Mouse (Mus musculus): ENCODE data around the gene Tspan14. TPM values are rescaled to one million over a fixed set of nuclear protein-coding genes. Genes with fewer than 3 reads are reported as not detected.

Tspan14 gene
- polyA plus RNA-seq, 1 experiment from 2014 or later, result 77.3 TPM

DNA sequence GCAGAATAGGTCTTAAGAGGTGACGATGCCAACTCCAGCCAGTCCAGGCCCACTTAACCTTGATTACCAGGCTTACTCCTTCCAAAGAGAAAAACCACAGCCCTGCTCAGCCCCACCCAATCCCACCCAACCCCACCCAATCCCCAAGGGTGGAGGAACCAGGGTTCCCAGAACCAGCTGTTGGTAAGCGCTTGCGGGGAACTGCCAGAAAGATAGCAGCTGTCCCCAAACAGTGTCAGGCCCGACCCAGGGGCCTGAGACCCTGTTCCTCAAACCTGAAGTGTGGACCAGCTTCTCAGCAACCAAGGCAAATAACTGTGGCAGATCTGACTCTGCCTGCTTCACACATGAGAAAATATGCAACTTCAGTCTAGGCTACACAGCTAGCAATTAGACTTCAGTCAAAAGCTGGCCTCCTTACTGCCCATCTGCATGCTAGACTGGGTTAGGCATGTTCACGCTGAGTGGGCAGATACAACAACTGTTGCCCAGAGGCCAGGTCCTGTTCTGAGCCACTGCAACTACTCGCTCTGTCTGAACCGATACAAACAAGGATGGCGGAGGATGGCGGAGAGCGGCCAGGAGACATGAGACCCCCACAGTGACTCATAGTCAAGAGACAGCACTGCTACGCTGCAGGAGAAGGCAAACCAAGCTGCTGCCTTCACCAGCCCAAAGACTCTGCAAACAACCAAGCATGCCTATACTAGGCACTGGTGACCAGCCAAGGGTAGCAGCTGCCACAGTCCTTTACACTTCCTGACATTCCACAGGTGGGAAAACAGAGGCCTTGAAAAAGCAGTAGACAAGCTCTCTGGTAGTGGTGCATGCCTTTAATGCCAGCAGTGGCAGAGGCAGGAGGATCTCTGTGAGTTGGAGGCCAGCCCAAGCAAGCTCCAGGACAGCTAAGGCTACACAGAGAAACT, 4.0 kb downstream of the Tspan14 start:
- peak overlapping the region; percentile 9; the same call in 1 of the 2 replicates for H3K4me2 ChIP-seq (replicated peaks; ENCODE audit: low read depth, low read length)

GRCm38 (mm10) chr14:40960237-40960636, 6.4 kb downstream of the Tspan14 start:
- DNase-seq (ENCODE audit: low spot score) (peak; percentile 43), ATAC-seq (no peak)
- H3K4me1 ChIP-seq (ENCODE audit: insufficient read depth, low read depth, low read length), result peaks cover 81% of the 10 kb centered on the region
- no peak overlapping the region; the same call in 1 of the 2 replicates for H3K4me2 ChIP-seq (replicated peaks; ENCODE audit: low read depth, low read length)
- no peaks in the 10 kb centered on the region for H3K9me3 ChIP-seq (ENCODE audit: low read length)
- peak overlapping the region; percentile 92 for H3K27ac ChIP-seq (ENCODE audit: low read length)
- no peaks in the 10 kb centered on the region for H3K27me3 ChIP-seq (replicated peaks; ENCODE audit: insufficient read depth, low read length)
- H3K36me3 ChIP-seq (ENCODE audit: insufficient read depth, low read length), result no peaks in the 10 kb centered on the region
- no peak for TF ChIP-seq CTCF (IDR thresholded peaks at IDR 0.05)
- TF ChIP-seq EP300 (IDR thresholded peaks at IDR 0.05), result no peak
- H3K4me3 ChIP-seq (ENCODE audit: low read depth, low read length), result no peak overlapping the region
- no peak overlapping the region for H3K9ac ChIP-seq (replicated peaks; ENCODE audit: low read depth)
- 7% methylated on average over 4 of the region's 4 CpGs for WGBS

More for the DNA sequence above, 4.0 kb downstream of the Tspan14 start:
- Histone ChIP-seq H3K27me3 (replicated peaks; ENCODE audit: insufficient read depth, low read length) (no peaks in the 10 kb centered on the region), H3K27ac (ENCODE audit: low read length) (0 out of 2 replicates have a peak overlapping the region, but pooled peaks have one; percentile 28), H3K36me3 (ENCODE audit: insufficient read depth, low read length) (no peaks in the 10 kb centered on the region), H3K4me3 (ENCODE audit: low read depth, low read length) (no peak overlapping the region), H3K9me3 (ENCODE audit: low read length) (no peaks in the 10 kb centered on the region), H3K4me1 (ENCODE audit: insufficient read depth, low read depth, low read length) (peaks cover 63% of the 10 kb centered on the region), H3K9ac (replicated peaks; ENCODE audit: low read depth) (no peak overlapping the region)
- ATAC-seq, result no peak
- DNase-seq (ENCODE audit: low spot score), result no peak
- 71% methylated on average over 11 of the region's 11 CpGs for WGBS
- no peak for TF ChIP-seq EP300 (IDR thresholded peaks at IDR 0.05)
- TF ChIP-seq CTCF (IDR thresholded peaks at IDR 0.05), result no peak

GRCm38 (mm10) chr14:40959586-40959985, 7.0 kb downstream of the Tspan14 start:
- no peak overlapping the region for H3K9ac ChIP-seq (replicated peaks; ENCODE audit: low read depth)
- TF ChIP-seq CTCF (IDR thresholded peaks at IDR 0.05) (no peak), EP300 (IDR thresholded peaks at IDR 0.05) (no peak)
- no peaks in the 10 kb centered on the region for H3K27me3 ChIP-seq (replicated peaks; ENCODE audit: insufficient read depth, low read length)
- ATAC-seq (peak; percentile 19), DNase-seq (ENCODE audit: low spot score) (no peak)
- no peaks in the 10 kb centered on the region for H3K9me3 ChIP-seq (ENCODE audit: low read length)
- H3K4me3 ChIP-seq (ENCODE audit: low read depth, low read length), result no peak overlapping the region
- H3K36me3 ChIP-seq (ENCODE audit: insufficient read depth, low read length), result no peaks in the 10 kb centered on the region
- H3K4me2 ChIP-seq (replicated peaks; ENCODE audit: low read depth, low read length), result 0 out of 2 replicates have a peak overlapping the region, but pooled peaks have one; percentile 9
- 19% methylated on average over 3 of the region's 3 CpGs for WGBS
- H3K4me1 ChIP-seq (ENCODE audit: insufficient read depth, low read depth, low read length), result peaks cover 79% of the 10 kb centered on the region
- peak overlapping the region; percentile 92 for H3K27ac ChIP-seq (ENCODE audit: low read length)

GRCm38 (mm10) chr14:40958986-40959381, 7.6 kb downstream of the Tspan14 start:
- no peak overlapping the region for H3K9ac ChIP-seq (replicated peaks; ENCODE audit: low read depth)
- H3K27me3 ChIP-seq (replicated peaks; ENCODE audit: insufficient read depth, low read length), result no peaks in the 10 kb centered on the region
- no peaks in the 10 kb centered on the region for H3K9me3 ChIP-seq (ENCODE audit: low read length)
- WGBS, result 48% methylated on average over 2 of the region's 2 CpGs
- H3K27ac ChIP-seq (ENCODE audit: low read length), result peak overlapping the region; percentile 92
- ATAC-seq (peak; percentile 63), DNase-seq (ENCODE audit: low spot score) (peak; percentile 64)
- TF ChIP-seq CTCF (IDR thresholded peaks at IDR 0.05), result no peak
- peak; percentile 96 for TF ChIP-seq EP300 (IDR thresholded peaks at IDR 0.05)
- H3K36me3 ChIP-seq (ENCODE audit: insufficient read depth, low read length), result no peaks in the 10 kb centered on the region
- peaks cover 75% of the 10 kb centered on the region for H3K4me1 ChIP-seq (ENCODE audit: insufficient read depth, low read depth, low read length)
- H3K4me2 ChIP-seq (replicated peaks; ENCODE audit: low read depth, low read length), result peak overlapping the region; percentile 9
- no peak overlapping the region for H3K4me3 ChIP-seq (ENCODE audit: low read depth, low read length)

DNA sequence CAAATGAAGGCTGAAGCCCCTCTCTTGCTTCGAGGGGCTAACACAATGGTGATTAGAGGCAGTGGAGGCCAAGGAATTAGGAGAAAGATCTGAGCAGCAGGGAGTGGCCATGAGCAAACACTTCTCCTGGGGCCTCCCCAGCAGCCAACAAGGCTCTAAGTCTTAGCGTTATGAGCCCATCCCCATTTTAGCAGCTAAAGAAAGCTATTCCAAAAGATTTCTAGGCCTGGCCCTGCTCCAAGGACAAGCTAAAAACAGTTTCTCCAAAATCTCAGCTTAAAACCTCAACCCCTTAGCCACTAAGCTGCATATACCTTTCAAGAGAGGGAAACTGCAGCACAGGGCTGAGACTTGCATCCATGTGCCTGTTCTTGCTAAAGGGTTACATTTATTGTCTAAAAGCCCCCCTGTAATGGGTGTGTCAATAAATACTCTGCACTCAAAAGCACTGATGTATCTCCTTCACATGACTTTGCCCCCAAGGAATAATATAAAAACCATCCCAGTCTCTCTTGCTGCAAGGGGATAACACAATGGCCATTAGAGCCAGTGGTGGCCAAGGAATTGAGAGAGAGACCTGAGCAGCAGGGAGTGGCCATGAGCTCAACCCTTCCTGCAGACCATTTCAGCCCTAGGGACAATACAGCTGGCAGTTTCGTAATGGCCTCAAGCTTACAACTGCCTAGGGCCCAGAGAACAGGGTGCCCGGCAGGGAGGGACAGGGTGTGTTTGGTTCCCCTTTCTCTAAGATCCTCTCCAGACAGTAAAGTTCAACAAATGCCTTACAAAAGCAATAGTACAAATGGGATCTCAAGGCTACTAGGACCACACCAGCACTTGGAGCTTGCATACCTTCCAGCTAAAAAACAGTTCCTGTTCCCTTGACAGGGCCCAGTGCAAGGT, 8.3 kb downstream of the Tspan14 start:
- H3K4me1 ChIP-seq (ENCODE audit: insufficient read depth, low read depth, low read length), result peaks cover 68% of the 10 kb centered on the region

More for the DNA sequence above, 8.3 kb downstream of the Tspan14 start:
- peak; percentile 62 for DNase-seq (ENCODE audit: low spot score)
- ATAC-seq, result peak; percentile 71
- H3K27ac ChIP-seq (ENCODE audit: low read length), result peak overlapping the region; percentile 92
- no peak overlapping the region for H3K9ac ChIP-seq (replicated peaks; ENCODE audit: low read depth)
- H3K36me3 ChIP-seq (ENCODE audit: insufficient read depth, low read length), result no peaks in the 10 kb centered on the region
- H3K4me3 ChIP-seq (ENCODE audit: low read depth, low read length), result no peak overlapping the region
- TF ChIP-seq CTCF (IDR thresholded peaks at IDR 0.05) (no peak), EP300 (IDR thresholded peaks at IDR 0.05) (peak; percentile 13; the same call in 1 of the 2 replicates)
- no peaks in the 10 kb centered on the region for H3K9me3 ChIP-seq (ENCODE audit: low read length)
- peak overlapping the region; percentile 9 for H3K4me2 ChIP-seq (replicated peaks; ENCODE audit: low read depth, low read length)
- WGBS, result 16% methylated on average over 4 of the region's 4 CpGs
- no peaks in the 10 kb centered on the region for H3K27me3 ChIP-seq (replicated peaks; ENCODE audit: insufficient read depth, low read length)
